Mouse (Mus musculus) embryo, embryonic 9.5 days (tissue): Measurements from ENCODE around the gene Bpifb2.

Experiments
- DNase-seq: peaks from one replicate; pipeline ENCODE4 v3.0.0-alpha.2; 2017; ENCODE audit errors: extremely low spot score

Bpifb2 gene

GRCm38 (mm10) chr2:153931125-153931524 lies 56.3 kb downstream of the Bpifb2 start:
- no peak for DNase-seq

GRCm38 (mm10) chr2:153933311-153933710 lies 58.5 kb downstream of the Bpifb2 start:
- no peak for DNase-seq

GRCm38 (mm10) chr2:153935348-153935747 lies 60.5 kb downstream of the Bpifb2 start:
- DNase-seq = no peak

GRCm38 (mm10) chr2:153937843-153938242 lies 63.0 kb downstream of the Bpifb2 start, which contains the start of gene Bpifb4:
Gene Bpifb4 (plus strand): TSS chr2:153938212.
- DNase-seq = no peak

GRCm38 (mm10) chr2:153943537-153943936 lies 68.7 kb downstream of the Bpifb2 start:
- peak; percentile 60 for DNase-seq

- no peak for DNase-seq
Measured at GRCm38 (mm10) chr2:153944567-153944966, 69.7 kb downstream of the Bpifb2 start.
